Mouse (Mus musculus): ENCODE data around the gene Fnbp1. TPM values are rescaled to one million over a fixed set of nuclear protein-coding genes. Genes with fewer than 3 reads are reported as not detected.
A peak's percentile ranks its signal among the peaks of the same experiment; 100 is the strongest.

Fnbp1 gene
- polyA plus RNA-seq, 1 experiment from 2014 or later = 19.4 TPM

DNA sequence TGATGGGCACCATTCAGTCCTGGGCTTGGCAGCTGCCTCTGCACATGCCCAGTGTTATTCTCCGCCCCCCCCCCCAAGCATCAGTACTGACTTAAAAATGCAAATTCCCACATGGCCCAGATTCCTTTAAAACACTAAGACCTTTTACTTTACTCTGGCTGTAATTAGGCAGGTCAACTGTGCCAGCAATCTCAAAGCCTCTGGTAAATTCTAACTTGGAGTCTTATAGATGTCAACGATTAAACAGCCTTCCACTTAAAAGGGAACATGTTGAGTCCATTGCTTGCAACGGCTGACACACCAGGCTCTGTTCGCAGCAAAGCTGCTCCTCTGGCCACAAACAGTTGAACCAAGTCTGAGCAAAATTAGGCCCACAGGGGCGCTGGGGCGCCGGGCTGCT lies 109.8 kb downstream of the Fnbp1 start:
- no peak overlapping the region for H3K4me2 ChIP-seq (replicated peaks; ENCODE audit: low read depth, low read length)
- no peaks in the 10 kb centered on the region for H3K4me1 ChIP-seq (ENCODE audit: insufficient read depth, low read length)
- no peak overlapping the region for H3K4me3 ChIP-seq (ENCODE audit: low read length)
- peaks cover 26% of the 10 kb centered on the region for H3K36me3 ChIP-seq (ENCODE audit: insufficient read depth, low read length)
- ATAC-seq (ENCODE audit: low FRiP score, low TSS enrichment) = 0 out of 2 replicates have a peak, but pooled peaks have one; percentile 28
- H3K9ac ChIP-seq (replicated peaks; ENCODE audit: low read length) = no peak overlapping the region
- WGBS = 87% methylated on average over 7 of the region's 7 CpGs
- no peaks in the 10 kb centered on the region for H3K9me3 ChIP-seq (ENCODE audit: low read length)
- no peaks in the 10 kb centered on the region for H3K27me3 ChIP-seq (ENCODE audit: insufficient read depth, low read length)
- H3K27ac ChIP-seq (ENCODE audit: low read length) = peak overlapping the region; percentile 26; the same call in 1 of the 2 replicates

DNA sequence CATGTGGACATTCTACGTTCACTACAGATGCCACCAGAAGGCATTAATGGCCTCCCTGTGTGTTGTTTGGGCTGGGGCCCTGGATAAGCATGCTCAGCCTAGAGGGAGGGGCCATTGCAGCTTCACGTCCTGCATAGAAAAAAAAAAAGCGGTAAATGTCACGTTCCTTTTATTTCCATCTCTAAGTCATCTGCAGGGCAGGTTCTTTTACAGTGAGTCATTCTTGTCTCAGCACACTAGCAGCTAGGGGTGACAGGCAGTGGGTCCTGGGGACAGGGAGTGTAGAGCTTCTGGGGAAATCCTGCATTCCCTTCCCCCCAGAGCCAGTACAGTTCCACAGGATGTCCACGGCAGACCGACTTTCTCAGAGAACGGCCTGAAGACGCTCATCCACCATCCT lies 115.2 kb downstream of the Fnbp1 start:
- Histone ChIP-seq H3K4me2 (replicated peaks; ENCODE audit: low read depth, low read length) (no peak overlapping the region), H3K4me1 (ENCODE audit: insufficient read depth, low read length) (peaks cover 9% of the 10 kb centered on the region), H3K9ac (replicated peaks; ENCODE audit: low read length) (no peak overlapping the region), H3K27me3 (ENCODE audit: insufficient read depth, low read length) (no peaks in the 10 kb centered on the region), H3K27ac (ENCODE audit: low read length) (peak overlapping the region; percentile 13; the same call in 1 of the 2 replicates), H3K9me3 (ENCODE audit: low read length) (no peaks in the 10 kb centered on the region), H3K36me3 (ENCODE audit: insufficient read depth, low read length) (no peaks in the 10 kb centered on the region), H3K4me3 (ENCODE audit: low read length) (no peak overlapping the region)
- ATAC-seq (ENCODE audit: low FRiP score, low TSS enrichment) = no peak
- WGBS = 44% methylated on average over 8 of the region's 8 CpGs

DNA sequence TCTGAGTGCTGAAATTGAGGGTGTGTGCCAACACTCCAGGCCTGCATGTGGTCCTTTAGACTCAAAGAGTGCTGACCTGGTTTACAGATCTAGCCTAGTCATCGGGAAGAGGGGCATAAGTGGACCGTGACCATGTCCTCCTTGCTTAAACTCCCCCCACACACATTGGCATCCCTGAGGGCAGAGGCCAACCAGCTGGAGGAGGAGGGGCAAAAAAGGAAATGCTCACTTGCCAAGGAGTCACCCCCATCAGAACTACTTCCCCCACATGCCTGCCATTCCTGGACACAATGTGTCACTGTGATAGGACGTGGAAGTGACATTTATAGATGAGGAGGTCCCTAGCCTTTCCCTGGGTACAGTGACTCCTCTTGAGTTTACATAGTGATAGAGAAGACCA lies 116.3 kb downstream of the Fnbp1 start:
- H3K36me3 ChIP-seq (ENCODE audit: insufficient read depth, low read length) = no peaks in the 10 kb centered on the region
- peaks cover 9% of the 10 kb centered on the region for H3K4me1 ChIP-seq (ENCODE audit: insufficient read depth, low read length)
- H3K27ac ChIP-seq (ENCODE audit: low read length) = peak overlapping the region; percentile 28; the same call in 1 of the 2 replicates
- H3K9me3 ChIP-seq (ENCODE audit: low read length) = no peaks in the 10 kb centered on the region
- peak; percentile 49 for ATAC-seq (ENCODE audit: low FRiP score, low TSS enrichment)
- no peaks in the 10 kb centered on the region for H3K27me3 ChIP-seq (ENCODE audit: insufficient read depth, low read length)
- H3K4me3 ChIP-seq (ENCODE audit: low read length) = no peak overlapping the region
- WGBS = 27% methylated on average over 3 of the region's 3 CpGs
- H3K4me2 ChIP-seq (replicated peaks; ENCODE audit: low read depth, low read length) = no peak overlapping the region
- no peak overlapping the region for H3K9ac ChIP-seq (replicated peaks; ENCODE audit: low read length)

DNA sequence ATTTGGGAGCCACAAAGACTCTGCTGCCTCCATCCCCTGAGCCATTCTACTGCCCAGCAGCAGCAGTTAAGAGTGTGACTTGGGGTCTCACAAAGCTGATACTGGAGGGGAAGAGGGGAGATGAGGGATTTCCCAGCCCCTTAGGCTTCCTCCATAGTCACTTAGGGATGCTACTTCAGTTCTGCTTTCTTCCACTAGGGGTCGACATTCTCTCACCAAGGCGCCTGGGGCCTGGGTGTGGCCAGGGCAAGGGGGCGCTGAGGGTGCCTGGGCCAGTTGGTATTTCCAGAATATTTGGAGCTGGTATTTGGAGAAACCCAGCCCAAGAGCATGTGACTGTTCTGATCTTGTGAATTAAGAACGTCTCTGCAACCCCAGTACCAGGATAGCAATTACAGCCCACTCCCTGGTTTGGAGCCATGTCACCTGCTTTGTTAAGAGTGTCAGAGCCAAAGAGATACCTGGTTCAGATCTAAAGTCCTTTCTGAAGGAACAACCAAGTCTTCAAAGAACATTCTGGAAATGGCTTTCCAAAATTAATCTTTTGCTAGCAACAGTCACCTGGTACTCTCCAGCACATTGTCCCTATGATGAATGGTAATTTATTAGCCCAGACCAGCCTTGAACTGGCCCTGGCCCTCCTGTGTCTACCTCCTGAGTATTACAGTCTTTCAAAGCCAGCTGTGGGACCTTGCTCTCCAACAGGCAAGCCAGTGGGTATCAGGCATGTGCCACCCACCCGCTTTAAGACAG lies 117.0 kb downstream of the Fnbp1 start:
- no peak overlapping the region for H3K4me3 ChIP-seq (ENCODE audit: low read length)
- peak; percentile 9; the same call in 1 of the 2 replicates for ATAC-seq (ENCODE audit: low FRiP score, low TSS enrichment)
- peaks cover 9% of the 10 kb centered on the region for H3K4me1 ChIP-seq (ENCODE audit: insufficient read depth, low read length)
- no peak overlapping the region for H3K9ac ChIP-seq (replicated peaks; ENCODE audit: low read length)
- no peaks in the 10 kb centered on the region for H3K9me3 ChIP-seq (ENCODE audit: low read length)
- H3K27me3 ChIP-seq (ENCODE audit: insufficient read depth, low read length) = no peaks in the 10 kb centered on the region
- 0 out of 2 replicates have a peak, but pooled peaks cover 2% of the 10 kb centered on the region for H3K36me3 ChIP-seq (ENCODE audit: insufficient read depth, low read length)
- H3K4me2 ChIP-seq (replicated peaks; ENCODE audit: low read depth, low read length) = no peak overlapping the region
- WGBS = 28% methylated on average over 5 of the region's 5 CpGs
- peak overlapping the region; percentile 28; the same call in 1 of the 2 replicates for H3K27ac ChIP-seq (ENCODE audit: low read length)

DNA sequence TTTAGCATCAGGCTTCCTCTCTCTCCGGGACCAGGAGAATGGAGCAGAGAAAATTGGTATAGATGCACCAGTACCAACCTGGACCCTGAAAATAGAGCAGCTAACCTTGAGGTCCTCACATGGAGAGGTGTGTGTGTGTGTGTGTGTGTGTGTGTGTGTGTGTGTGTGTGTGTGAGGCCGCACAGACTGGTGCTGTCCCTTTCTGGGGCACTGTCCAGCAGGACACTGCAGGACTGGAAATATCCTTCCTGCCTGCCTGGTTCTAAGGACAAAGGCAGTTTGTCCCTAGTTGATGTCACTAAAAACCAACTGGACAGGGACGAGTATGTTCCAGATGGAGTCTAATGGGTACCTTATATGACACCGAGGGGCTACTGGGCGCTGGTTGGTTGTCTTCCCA lies 117.9 kb downstream of the Fnbp1 start:
- H3K9ac ChIP-seq (replicated peaks; ENCODE audit: low read length) = no peak overlapping the region
- no peak overlapping the region for H3K27ac ChIP-seq (ENCODE audit: low read length)
- WGBS = 78% methylated on average over 5 of the region's 5 CpGs
- H3K9me3 ChIP-seq (ENCODE audit: low read length) = no peaks in the 10 kb centered on the region
- no peak for ATAC-seq (ENCODE audit: low FRiP score, low TSS enrichment)
- H3K27me3 ChIP-seq (ENCODE audit: insufficient read depth, low read length) = no peaks in the 10 kb centered on the region
- no peak overlapping the region for H3K4me2 ChIP-seq (replicated peaks; ENCODE audit: low read depth, low read length)
- H3K36me3 ChIP-seq (ENCODE audit: insufficient read depth, low read length) = 0 out of 2 replicates have a peak, but pooled peaks cover 5% of the 10 kb centered on the region
- H3K4me1 ChIP-seq (ENCODE audit: insufficient read depth, low read length) = peaks cover 9% of the 10 kb centered on the region
- no peak overlapping the region for H3K4me3 ChIP-seq (ENCODE audit: low read length)

DNA sequence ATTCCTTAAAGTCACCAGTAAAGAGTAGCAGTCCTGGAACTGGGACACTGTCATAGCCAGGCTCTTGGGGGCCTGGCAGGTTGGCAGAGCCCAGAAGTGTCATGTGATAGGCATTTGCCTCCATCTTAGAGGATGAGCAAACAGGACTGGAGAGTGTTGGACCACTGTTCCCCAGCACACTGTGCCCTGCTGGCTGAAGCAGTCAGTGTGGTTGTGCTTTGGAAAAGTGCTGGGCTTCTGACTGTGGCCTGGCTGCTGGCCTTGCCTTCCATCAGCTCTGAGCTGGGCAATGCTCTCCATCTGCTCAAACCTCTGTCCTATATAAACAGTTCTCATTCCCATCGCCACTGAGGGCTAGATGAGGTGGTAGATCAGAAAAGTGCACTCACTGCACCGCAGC lies 121.6 kb downstream of the Fnbp1 start:
- H3K36me3 ChIP-seq (ENCODE audit: insufficient read depth, low read length) = peaks cover 20% of the 10 kb centered on the region

DNA sequence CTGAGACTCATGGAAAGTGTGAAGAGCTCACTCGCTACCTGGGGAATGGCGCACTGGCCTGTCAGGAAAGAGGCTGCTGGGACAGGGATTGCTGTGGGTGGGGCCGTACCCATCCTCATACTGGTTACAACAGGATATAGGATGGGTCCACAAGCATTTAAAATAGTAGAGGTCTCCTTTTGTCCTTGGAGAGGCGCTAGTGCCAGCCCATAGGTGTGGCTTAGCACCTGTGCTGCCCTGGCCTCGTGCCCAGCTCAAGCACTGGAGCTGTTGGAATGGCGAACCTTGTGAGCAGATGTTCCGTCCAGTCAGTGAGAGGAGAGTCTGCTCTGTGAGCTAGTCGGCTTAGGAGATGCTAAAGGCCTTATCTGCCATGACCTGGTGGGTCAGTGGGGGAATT lies 122.8 kb downstream of the Fnbp1 start:
- WGBS = 87% methylated on average over 8 of the region's 8 CpGs
- H3K27me3 ChIP-seq (ENCODE audit: insufficient read depth, low read length) = no peaks in the 10 kb centered on the region
- no peaks in the 10 kb centered on the region for H3K9me3 ChIP-seq (ENCODE audit: low read length)
- no peak overlapping the region for H3K4me3 ChIP-seq (ENCODE audit: low read length)
- H3K27ac ChIP-seq (ENCODE audit: low read length) = no peak overlapping the region
- peaks cover 20% of the 10 kb centered on the region for H3K36me3 ChIP-seq (ENCODE audit: insufficient read depth, low read length)
- H3K4me1 ChIP-seq (ENCODE audit: insufficient read depth, low read length) = no peaks in the 10 kb centered on the region
- H3K4me2 ChIP-seq (replicated peaks; ENCODE audit: low read depth, low read length) = no peak overlapping the region
- no peak overlapping the region for H3K9ac ChIP-seq (replicated peaks; ENCODE audit: low read length)
- ATAC-seq (ENCODE audit: low FRiP score, low TSS enrichment) = no peak

More for the DNA sequence above, 121.6 kb downstream of the Fnbp1 start:
- no peak overlapping the region for H3K4me2 ChIP-seq (replicated peaks; ENCODE audit: low read depth, low read length)
- no peak overlapping the region for H3K4me3 ChIP-seq (ENCODE audit: low read length)
- no peak overlapping the region for H3K9ac ChIP-seq (replicated peaks; ENCODE audit: low read length)
- H3K4me1 ChIP-seq (ENCODE audit: insufficient read depth, low read length) = peaks cover 2% of the 10 kb centered on the region; the same call in 1 of the 2 replicates
- 88% methylated on average over 2 of the region's 2 CpGs for WGBS
- H3K9me3 ChIP-seq (ENCODE audit: low read length) = no peaks in the 10 kb centered on the region
- ATAC-seq (ENCODE audit: low FRiP score, low TSS enrichment) = no peak
- no peak overlapping the region for H3K27ac ChIP-seq (ENCODE audit: low read length)
- H3K27me3 ChIP-seq (ENCODE audit: insufficient read depth, low read length) = no peaks in the 10 kb centered on the region

DNA sequence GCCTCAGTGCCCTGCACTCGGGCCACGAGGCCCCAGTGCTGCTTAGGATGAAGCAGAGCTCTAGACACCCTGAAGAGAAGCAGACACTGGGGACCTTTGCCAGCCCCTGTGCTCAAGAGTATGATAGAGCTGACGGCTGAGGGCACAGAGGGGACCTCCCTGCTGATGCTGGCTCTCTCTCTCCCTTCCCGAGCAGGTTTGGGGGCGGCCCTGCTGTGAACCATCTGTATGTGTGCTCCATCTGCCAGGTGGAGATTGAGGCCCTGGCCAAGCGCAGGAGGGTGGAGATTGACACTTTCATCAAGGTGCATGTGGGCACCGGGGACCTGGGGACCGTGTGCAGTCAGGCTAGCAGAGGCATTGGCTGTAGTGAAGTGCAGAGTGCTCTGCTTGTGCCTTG lies 123.3 kb downstream of the Fnbp1 start:
- Histone ChIP-seq H3K4me1 (ENCODE audit: insufficient read depth, low read length) (no peaks in the 10 kb centered on the region), H3K9ac (replicated peaks; ENCODE audit: low read length) (no peak overlapping the region), H3K36me3 (ENCODE audit: insufficient read depth, low read length) (peaks cover 20% of the 10 kb centered on the region), H3K4me3 (ENCODE audit: low read length) (no peak overlapping the region), H3K27ac (ENCODE audit: low read length) (no peak overlapping the region), H3K4me2 (replicated peaks; ENCODE audit: low read depth, low read length) (no peak overlapping the region), H3K9me3 (ENCODE audit: low read length) (no peaks in the 10 kb centered on the region), H3K27me3 (ENCODE audit: insufficient read depth, low read length) (no peaks in the 10 kb centered on the region)
- no peak for ATAC-seq (ENCODE audit: low FRiP score, low TSS enrichment)
- 83% methylated on average over 8 of the region's 8 CpGs for WGBS

DNA sequence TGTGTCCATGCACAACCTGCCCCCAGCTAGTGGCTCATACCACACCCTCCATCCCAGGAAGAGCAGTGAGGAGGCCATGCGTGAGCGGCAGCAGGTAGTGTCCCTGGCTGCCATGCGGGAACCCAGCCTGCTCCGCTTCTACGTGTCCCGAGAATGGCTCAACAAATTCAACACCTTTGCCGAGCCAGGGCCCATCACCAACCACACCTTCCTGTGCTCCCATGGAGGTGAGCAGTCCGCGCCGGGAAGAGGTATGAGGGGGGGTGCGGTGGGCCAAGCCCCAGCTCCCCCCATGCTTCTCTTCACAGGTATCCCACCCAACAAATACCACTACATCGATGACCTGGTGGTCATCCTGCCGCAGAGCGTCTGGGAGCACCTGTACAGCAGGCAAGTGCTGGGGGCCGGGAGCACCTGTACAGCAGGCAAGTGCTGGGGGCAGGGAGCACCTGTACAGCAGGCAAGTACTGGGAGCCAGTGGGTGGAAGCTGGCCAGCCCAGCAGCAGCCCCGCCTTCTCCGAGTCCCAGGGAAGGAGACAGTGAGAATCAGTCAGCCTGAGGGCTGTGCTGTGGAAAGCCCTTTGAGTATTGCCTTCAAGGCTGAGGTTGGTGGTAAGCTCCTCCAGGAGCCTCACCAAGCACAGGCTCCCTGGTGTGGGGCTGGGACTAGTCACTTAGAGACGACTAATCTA lies 124.0 kb downstream of the Fnbp1 start:
- H3K4me2 ChIP-seq (replicated peaks; ENCODE audit: low read depth, low read length) = no peak overlapping the region
- no peak overlapping the region for H3K4me3 ChIP-seq (ENCODE audit: low read length)
- no peak overlapping the region for H3K27ac ChIP-seq (ENCODE audit: low read length)
- no peaks in the 10 kb centered on the region for H3K27me3 ChIP-seq (ENCODE audit: insufficient read depth, low read length)
- H3K9ac ChIP-seq (replicated peaks; ENCODE audit: low read length) = no peak overlapping the region
- no peak for ATAC-seq (ENCODE audit: low FRiP score, low TSS enrichment)
- H3K36me3 ChIP-seq (ENCODE audit: insufficient read depth, low read length) = peaks cover 20% of the 10 kb centered on the region
- no peaks in the 10 kb centered on the region for H3K4me1 ChIP-seq (ENCODE audit: insufficient read depth, low read length)
- WGBS = 94% methylated on average over 18 of the region's 18 CpGs
- no peaks in the 10 kb centered on the region for H3K9me3 ChIP-seq (ENCODE audit: low read length)
